Mouse (Mus musculus): ENCODE data around the gene 2300009A05Rik.

The 2300009A05Rik gene

DNA sequence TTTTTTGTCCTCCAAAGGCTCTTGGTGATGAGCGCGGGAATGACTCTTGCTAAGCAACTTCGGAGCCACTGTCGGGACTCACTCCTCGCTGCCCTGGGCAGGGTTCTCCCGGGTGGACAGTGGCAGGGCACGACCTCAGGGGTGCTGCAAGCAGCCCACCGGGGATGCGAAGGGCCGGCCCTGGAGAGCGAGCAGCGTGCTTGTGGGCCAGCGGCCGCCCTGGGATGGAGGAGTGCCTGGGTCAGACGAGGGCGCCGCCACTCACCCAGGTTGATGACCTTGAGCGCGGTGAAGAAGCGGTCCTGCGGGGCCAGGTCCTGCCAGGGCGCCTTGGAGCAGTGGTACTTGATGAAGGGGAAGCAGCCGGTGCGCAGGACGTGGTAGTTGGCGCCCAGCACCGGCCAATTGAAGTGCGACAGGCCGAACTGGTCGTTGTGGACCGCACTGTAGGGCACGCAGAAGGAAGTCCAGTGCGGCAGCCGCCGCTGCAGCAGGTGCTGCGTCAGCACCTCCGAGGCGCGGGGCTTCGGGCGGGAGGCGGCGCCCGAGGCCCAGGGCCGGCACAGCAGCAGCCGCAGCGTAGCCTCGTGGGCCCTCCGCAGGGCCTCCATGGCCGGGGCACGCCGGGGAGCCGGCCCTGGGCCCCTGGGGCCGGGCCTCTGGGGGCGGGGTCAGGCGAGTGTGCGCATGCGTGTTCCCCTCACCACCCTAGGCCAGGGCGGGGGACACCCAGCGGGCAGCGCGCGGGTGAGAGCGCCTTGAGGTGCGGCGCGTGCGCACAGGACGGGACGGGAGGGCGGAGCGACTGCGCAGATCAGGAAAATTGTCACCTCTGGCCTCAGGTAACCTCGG lies at the start of gene 2300009A05Rik:
Gene 2300009A05Rik (minus strand): TSS at position 636 of the 852 bp plus-strand sequence.
- peak; percentile 94 to 97 for DNase-seq

DNA sequence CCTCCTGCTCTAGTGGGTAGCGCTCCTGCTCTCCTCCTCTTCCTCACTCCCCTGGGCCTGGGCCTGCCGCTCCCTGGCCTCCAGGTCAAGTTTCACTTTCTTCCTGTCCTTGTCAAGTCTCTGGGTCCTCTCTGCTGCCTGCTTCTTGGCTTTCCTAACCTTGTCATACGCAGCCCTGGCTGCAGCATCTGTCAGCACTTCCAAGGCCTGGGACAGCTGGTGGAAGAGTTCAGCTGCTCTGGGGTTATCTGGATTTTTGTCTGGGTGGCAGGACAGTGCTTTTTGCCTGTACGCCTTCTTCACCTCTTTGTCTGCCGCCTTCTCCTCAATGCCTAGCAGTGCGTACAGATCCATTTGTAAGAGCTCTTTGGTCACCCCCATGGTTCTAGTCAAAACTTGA lies 44.6 kb upstream of the 2300009A05Rik start:
- no peak for DNase-seq

DNA sequence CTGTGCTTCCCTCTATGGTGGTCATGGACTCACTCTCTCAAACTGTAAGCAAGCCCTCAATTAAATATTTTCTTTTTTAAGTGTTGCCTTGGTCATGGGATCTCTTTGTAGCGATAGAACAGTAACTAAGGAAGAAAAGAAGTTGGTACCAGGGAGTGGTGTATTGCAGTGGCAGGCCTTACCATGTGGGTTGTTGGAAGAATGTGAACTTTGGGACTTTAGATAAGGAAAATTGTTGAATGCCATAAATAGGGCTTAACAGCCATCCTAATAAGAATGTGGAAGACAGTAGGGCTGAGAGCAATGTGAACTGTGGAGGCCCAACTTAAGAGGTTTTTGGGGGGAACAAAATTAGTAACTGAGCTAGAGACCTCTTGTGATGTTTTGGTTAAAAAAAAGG lies 31.6 kb upstream of the 2300009A05Rik start:
- DNase-seq = no peak

DNA sequence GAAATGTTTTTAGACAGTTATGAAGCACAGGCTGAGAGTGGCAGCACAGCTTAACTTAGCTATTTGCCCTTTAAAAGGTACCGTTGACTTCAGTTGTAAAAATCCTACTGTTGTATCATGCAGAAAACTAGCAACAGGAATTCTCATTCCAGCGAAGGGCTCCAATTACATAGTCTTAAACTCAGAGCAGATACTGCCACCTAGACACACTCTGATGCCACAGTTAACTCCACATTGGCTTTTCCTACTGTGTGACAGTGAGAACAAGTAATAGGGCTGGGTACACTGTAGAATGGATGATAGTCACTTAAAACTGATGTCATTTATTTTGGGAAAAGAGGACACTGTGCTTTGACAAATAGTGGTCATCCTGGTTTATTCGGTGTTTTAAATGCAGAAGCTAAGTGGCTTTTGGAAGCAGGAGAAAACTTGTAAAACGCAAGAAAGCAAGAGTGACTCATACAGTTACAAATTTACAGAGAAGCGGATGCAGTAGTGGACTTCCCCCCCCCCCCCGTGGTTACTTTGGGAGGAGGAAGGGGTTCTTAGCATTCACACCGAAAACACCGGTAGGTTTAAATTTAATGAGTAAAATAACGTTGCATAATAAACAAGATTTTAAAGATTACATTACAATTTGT lies 22.2 kb upstream of the 2300009A05Rik start:
- DNase-seq = no peak

DNA sequence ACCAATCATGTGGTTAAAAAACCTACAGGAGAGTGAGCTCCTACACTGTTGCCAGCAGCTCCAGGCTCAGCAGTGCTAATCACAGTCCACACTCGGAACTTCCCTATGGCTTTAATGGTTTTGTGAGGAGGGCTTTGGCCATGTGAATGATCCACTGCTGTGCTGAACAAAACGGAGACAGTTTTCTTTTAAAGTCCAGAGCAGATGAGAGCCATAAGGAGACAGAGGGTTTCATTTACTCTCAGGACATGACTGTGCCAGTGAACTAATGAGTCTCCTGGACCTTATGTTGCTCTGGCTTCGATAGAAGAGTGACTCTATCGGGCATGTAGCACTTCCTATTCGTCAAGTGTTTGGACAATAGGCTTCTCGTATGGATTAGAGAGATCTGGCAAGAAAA lies 21.4 kb upstream of the 2300009A05Rik start:
- DNase-seq = peak; percentile 3 to 25

DNA sequence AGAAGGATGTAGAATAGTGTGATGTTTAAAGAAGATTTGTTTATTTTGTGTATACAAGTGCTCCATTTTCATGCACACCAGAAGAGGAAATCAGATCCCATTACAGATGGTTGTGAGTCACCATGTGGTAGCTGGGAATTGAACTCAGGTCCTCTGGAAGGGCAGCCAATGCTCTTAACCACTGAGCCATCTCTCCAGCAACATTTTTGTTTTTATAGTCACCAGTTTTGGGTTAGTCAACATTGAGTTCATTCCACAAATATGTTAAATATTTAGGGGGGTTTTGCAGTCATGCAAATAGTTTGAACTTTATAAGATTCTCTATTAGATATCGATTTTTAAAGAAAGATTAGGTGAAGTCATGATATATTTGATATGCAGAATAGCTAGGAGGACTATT lies 1.1 kb upstream of the 2300009A05Rik start:
- no peak for DNase-seq

DNA sequence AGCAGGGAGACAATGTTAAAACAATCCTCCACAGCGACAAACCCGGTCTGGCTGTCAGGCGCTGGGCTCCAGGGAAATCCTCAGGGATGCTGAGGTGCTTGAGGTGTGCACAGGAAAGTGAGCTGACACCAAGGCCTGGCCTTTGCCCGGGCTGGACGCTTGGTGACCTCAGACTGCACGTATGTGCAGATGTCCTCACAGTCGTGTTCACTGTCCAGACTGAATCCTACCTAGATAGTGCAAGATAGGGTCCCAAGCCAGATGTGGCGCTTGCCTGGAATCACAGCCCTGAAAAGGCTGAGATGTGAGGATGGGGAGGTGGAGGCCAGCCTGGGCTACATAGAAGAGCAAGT lies 393 bp upstream of the 2300009A05Rik start:
- no peak for DNase-seq

DNA sequence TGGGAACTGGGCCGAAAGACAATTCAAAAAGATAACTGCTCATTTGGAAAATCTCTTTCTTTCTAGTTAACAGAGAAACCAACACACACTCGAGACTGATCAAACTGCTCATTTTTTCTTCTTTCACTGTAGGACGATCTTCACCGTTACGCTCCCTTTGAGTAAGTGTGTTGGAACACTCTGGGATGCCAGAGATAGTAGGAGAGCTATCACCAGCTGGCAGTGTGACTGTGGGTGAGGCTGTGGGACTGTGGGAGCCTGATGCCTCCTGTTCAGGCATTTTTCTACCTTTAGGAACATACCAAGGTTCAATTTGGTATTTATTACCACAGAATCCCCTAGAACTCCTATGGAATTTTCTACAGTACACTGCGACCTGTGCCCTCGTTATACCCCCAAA lies 3.4 kb downstream of the 2300009A05Rik start:
- DNase-seq = no peak

DNA sequence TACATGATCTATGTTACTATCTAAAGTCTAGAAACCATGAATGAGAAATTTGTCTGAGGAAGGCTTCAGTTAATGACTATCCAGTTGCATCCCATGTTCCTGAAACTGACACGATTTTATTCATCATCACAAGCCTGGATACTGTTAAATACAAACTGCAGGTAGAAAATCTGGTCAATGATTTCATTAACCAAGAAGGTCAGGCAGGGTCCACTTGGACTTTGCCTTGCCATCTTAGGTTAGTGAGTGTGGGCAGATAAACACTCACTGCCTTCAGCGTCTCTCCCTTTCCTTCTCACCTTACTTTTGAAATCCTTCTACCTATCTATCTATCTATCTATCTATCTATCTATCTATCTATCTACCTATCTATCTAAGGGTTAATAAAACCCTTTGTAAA lies 7.7 kb downstream of the 2300009A05Rik start:
- DNase-seq = no peak

DNA sequence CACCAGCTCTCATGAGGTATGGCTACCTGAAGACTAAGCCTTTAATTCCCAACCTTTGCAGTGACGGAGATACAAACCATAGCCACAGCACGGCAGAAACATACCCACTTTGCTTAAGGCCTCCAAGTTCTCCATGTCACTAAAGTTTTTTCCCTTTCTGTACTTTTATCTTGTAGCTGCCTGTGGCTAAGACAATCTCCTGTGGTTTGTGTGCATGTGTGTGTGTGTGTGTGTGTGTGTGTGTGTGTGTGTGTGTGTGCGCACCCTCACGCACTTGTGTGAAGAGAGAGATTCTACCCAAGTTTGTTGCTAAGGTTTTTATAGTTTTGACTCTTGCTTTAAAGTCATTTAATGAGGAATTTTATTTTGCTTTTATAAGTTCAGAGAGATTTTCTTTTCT lies 16.3 kb downstream of the 2300009A05Rik start:
- DNase-seq = no peak

DNA sequence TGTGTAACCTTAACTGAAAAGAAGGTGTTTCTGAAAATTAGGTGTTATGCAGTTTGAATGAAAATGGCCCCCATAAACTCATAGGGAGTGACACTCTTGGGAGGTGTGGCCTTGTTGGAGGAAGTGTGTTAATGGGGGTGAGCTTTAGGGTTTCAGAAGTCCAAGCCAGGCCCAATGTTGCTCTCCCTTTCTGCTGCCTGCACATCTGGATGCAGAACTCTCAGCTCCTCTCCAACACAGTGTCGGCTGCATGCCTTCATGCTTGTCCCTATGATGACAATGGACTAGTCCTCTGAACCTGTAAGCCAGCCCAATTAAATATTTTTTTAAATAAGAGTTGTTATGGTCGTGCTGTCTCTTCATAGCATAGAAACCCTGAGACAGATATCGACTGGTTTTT lies 18.7 kb downstream of the 2300009A05Rik start:
- DNase-seq = no peak

DNA sequence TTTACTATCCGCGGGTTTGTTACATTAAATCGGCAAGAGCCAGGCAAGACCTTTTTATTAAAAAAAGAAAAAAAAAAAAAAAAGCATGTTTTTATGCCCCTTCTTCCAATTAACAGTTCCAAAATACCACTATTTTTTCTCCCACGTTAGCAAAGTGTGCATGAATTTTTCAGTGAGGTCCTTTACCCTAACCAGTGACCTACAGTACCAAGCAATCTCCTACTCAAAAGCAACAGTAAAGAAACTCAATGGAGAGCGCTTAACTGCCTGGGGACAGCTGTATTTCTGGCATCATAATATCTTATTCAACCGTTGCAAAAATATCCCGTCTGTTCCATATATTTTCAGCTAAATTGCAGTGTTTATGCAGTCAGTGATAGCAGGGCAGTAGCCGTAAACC lies 20.9 kb downstream of the 2300009A05Rik start:
- DNase-seq = no peak

DNA sequence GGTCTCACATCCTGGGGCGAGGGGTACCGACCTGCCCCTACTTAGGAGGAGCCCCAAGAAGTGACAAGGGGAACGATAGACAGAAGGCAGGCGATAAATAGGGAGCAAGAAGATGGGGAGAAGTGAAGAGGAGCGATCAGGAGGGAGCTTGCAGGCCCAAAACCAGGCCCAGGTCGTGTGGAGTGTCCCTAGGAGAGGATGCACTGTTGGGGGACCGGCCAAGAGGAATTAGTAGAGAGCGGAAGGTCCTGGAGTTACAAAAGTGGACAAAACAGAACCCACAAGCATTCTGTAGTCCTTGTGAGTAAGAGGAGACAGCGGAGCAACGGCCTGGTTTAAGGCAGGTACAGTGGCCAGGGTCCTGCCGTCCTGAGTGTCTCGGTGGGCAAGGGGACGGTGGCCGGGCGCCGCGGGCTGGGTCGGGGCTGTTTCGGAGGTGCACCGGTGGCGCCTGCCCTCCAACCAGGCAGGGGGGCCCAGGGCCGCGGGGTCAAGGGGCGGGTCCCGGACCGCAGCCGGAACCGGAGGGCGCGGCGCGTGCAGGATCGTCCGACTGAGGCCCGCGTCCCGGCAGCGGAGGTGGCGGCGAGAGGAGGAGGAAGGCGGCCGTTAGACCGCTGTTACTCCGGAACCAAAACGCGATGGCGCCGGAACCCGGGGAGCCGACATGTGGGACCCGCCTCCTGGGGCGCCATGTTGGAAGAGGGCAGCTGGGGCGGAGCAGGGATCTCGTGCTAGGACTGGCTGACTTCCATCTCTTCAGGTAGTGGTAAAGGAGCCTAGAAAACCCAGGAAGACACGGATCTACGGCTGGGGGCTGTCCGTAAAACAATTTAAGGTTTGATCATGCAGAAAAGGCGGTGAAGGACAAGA lies 21.5 kb downstream of the 2300009A05Rik start, which contains the start of gene Map2k5:
Gene Map2k5 (minus strand): TSS at position 633 of the 873 bp plus-strand sequence.
- peak; percentile 93 to 94 for DNase-seq

DNA sequence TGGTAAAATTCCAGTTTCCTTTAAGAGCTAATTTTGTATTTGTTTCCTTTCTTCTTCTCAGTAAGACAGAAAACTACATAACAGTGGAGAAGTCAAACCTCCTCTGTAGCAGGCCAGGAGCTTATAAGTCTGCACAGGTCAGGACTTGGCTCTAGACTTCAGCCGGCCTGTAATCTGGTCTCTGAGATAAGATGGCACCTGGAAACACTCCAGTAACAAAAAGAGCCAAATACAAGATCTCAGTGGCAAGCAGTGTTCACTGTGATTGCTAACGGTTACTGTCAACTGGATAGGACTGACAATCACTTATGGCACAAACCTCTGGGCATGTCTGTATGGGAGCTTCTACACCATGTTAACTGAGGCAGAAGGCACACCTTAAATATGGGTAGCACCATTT lies 25.7 kb downstream of the 2300009A05Rik start:
- no peak for DNase-seq

DNA sequence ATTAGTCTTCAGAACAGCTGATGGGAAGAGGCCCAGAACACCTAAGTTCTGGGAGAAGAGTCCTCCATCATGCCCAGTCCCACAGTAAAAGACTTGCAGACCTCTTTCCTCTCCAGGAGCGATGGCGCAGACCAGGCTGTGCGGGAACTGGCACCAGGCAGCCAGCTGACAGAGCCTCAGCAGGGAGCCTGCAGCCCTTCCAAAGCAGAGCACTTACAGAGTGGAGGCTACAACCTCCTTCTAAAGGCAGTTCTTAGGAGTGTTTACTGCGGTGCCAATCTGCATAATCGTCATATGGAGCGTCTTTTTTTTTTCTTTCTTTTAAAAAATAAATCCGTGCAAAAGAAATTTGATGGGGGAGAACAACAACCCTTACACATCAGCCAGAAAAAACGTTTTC lies 26.5 kb downstream of the 2300009A05Rik start:
- DNase-seq = peak; percentile 56 to 61

DNA sequence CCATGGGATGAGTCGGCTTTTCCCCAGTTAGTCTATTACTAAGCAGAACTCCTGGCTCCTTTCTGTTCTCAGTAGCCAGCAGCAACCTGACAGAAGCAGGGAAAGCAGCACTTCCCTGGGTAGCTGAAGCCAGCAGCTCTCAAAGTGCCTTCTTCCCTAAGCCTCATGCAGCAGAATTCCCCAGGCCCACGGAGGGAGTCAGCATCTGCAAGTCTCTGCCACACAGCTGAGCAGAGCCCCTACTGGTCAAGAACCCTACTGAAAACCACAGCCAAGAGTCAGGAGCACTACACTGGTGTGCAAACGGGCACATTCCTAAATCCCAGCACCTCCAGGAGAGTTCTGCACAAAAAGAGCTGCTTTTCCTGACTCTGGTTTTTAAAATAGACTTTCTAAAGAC lies 38.6 kb downstream of the 2300009A05Rik start:
- DNase-seq = no peak

DNA sequence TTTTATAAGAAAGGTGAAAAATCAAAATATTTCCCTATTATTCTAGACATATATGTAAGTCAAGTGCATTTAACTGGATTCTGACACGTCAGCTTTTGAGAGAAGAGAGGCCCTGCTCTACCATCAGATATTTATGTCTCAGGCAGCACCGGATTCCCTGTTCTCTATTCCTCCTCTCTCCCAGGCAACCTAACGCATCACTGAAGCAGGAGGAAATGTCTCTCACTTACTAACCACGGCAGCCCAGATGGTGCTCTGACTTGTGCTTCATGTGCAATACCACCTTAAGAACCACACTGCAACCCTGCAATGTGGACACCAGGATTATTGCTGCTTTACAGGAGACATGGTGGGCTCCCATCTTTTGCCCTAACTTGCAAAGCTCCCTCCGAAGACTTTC lies 40.0 kb downstream of the 2300009A05Rik start:
- no peak for DNase-seq

DNA sequence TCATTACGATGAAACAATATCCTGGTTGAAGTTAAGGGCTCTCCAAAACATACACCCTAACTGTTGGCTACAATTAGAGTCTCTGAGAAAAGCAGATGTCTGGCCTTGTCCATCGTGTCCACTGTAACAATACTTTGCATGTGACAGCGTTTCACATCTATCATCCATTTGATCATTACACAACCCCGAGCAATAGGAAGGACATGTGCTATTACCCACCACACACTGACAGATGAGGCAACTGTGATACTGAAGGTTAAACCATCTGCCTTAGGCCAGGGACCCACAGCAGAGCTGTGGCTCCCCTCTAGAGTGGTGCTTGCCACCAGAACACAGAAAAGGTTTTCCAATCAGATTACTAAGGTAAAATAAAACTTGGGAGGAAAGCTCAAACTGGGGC lies 42.3 kb downstream of the 2300009A05Rik start:
- DNase-seq = no peak

DNA sequence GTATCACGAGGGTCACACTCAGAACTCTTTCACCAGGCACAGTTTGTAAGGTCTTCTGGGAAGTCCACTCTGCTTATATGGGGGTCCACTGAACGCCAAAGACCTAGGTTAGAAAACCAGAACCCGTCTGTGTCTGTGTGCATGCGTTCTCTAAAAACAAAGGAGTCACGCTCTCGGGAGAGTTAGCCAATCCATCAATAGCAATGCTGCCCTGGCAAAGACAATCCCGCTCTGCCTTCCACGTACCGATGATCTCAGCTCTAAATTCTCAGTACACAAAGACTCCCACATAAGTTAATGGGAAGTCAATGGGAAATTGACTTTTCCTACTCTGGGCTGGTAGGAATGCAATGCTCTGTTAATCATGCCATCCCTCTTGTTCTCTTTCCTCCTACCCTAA lies 42.8 kb downstream of the 2300009A05Rik start:
- no peak for DNase-seq

DNA sequence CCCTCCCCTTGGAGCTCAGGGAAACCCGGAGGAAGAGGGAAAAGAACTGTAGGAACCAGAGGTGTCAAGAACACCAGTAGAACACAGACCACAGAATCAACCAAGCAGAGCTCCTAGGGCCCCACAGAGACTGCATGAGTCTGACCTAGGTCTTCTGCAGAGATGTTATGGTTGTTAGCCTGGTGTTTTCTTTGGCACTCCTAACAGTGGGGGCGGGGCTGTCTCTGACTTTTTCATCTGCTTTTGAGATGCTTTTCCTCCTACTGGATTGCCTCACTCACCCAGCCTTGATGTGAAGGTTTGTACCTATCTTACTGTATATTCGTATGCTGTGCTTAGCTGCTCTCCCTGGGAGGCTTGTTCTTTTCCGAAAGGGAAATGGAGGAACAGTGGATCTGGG lies 44.9 kb downstream of the 2300009A05Rik start:
- DNase-seq = no peak

DNA sequence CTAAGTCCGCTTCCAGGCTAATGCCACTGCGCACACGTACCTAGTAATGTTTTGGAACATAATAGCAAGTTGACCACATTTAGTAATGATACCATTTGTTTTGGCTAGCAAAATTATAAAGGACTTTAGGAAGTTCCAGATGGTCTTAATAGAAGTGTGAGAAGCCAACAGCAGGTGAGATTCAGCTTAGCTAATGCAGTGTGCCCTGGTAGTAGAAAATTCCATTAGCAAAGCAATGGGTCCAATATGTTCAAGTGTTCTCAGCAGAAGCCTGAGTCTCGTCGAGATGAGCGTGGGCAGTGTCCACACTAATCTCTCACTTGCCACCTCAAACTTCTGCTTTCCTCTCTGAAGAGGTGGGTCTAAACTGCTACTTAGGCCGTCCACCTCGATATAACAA lies 49.0 kb downstream of the 2300009A05Rik start:
- DNase-seq = peak in 1 of 2 experiments; percentile 26

DNA sequence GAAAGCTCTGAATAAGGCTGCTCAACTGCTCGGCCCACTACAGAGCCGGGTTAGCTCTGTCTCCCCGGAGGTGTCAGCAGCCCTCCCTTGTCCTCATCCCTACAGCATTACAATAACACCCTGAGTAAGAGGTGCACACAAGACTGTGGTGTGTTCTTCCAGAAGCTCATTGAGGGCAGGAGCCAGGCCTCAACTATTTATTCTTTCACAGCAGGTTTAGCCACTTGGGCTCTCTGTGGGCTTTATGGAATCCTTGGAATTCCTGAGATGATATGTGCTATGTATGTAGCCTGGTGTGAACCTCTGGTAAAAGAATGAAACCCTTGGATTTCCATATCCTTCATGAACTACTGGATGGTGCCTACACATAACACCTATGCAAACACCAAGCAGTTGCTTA lies 49.8 kb downstream of the 2300009A05Rik start:
- no peak for DNase-seq

DNA sequence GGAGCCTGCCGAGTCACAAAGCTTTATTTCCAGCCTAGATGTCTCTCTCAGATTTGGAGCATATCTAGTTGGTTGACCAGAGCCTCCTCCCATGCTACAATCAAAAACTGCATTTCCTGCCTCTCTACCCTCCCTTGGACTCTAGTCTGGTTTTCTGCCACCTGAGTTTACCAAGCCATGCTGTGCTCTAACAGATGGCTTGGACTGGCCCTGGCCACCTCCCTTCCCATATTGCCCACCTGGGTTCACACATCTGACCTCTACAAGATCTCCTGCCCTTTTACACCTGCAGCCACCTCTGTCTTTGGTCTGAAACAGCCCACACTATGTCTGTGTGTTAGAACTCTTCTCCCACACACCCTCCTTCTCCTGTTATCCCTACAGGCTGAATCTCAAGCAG lies 50.9 kb downstream of the 2300009A05Rik start:
- DNase-seq = peak; percentile 35 to 42
